Mouse (Mus musculus) midbrain, embryonic 11.5 days (tissue): Measurements from ENCODE around the gene Fam214b. TPM values are rescaled to one million over a fixed set of nuclear protein-coding genes. Genes with fewer than 3 reads are reported as not detected.
A peak's percentile ranks its signal among the peaks of the same experiment; 100 is the strongest.

ENCODE experiments used
- ATAC-seq: fragments of 200-750 bp; cut with Nextera tagmentation; 2 replicates; pipeline ENCODE4 v1.8.0; 2017; ENCODE audit warnings: moderate TSS enrichment, moderate library complexity; ENCODE audit not compliant: low FRiP score
- DNase-seq: peaks from one replicate; pipeline ENCODE4 v3.0.0; 2015; ENCODE audit warnings: low spot score; ENCODE audit errors: missing footprints
- H3K27ac ChIP-seq: fragments of 300-500 bp; sonication (generic); 2 replicates; pipeline ENCODE4 v1.5.1; 2014; ENCODE audit warnings: low read depth, low read length
- H3K27me3 ChIP-seq: fragments of 300-500 bp; sonication (generic); 2 replicates; pipeline ENCODE4 v1.6.1; 2014; ENCODE audit warnings: mild to moderate bottlenecking, low read length, moderate library complexity, mixed read lengths; ENCODE audit not compliant: control insufficient read depth, insufficient read depth
- H3K36me3 ChIP-seq: fragments of 300-500 bp; sonication (generic); 2 replicates; pipeline ENCODE4 v1.6.1; 2014; ENCODE audit warnings: mild to moderate bottlenecking, low read length, moderate library complexity, mixed read lengths; ENCODE audit not compliant: control insufficient read depth, insufficient read depth
- H3K4me1 ChIP-seq: fragments of 300-500 bp; sonication (generic); 2 replicates; pipeline ENCODE4 v1.6.1; 2014; ENCODE audit warnings: low read length; ENCODE audit not compliant: control insufficient read depth, insufficient read depth
- H3K4me2 ChIP-seq: fragments of 300-500 bp; sonication (generic); 2 replicates; pipeline ENCODE4 v1.6.1; 2014; ENCODE audit warnings: mild to moderate bottlenecking, moderate library complexity
- H3K4me3 ChIP-seq: fragments of 300-500 bp; sonication (generic); 2 replicates; pipeline ENCODE4 v1.5.1; 2014; ENCODE audit warnings: low read depth, low read length
- H3K9ac ChIP-seq: fragments of 300-500 bp; sonication (generic); 2 replicates; pipeline ENCODE4 v1.6.1; 2014; ENCODE audit warnings: low read length
- H3K9me3 ChIP-seq: fragments of 300-500 bp; sonication (generic); 2 replicates; pipeline ENCODE4 v1.6.1; 2016; ENCODE audit warnings: low read length; ENCODE audit not compliant: control insufficient read depth
- WGBS: fragments of 180-500 bp; shearing (Covaris S2); extraction: QIAGEN DNeasy Blood & Tissue Kit; methylation state at CpG from one replicate; pipeline ENCODE4 v1.1.7; 2014; 5-methylcytosine and 5-hydroxymethylcytosine counted together
- polyA plus RNA-seq: library from polyadenylated mRNA; unstranded; fragments of >200 nt; fragmentation: Nextera tagmentation; extraction: Ambion mirVana; gene quantifications from 2 replicates; pipeline ENCODE4 v1.2.1, GENCODE M21; 2014

Fam214b gene
- polyA plus RNA-seq, 1 experiment from 2014 or later, result 24.4 TPM

DNA sequence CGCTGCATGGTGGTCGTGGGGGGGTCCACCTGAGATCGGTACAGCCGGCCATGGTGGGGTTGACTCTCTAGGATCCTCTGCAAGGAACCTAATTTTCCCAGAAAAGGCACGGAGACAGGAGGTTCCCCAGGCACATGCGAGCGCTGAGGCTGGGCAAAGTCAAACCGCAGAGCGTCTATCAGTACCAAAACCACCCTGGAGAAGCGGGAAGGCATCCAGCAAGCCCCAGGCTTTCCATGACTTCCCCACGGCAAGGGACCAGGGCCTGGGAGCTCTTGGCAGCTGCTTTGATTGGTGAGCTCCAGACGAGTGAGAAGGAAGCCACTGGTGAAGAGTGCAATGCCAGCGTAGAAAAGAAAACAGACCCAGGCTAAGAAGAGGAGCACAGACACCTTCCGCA is 21.3 kb downstream of the Fam214b start:
- H3K9ac ChIP-seq, result peak overlapping the region; percentile 61
- peaks cover 9% of the 10 kb centered on the region for H3K4me1 ChIP-seq
- H3K4me3 ChIP-seq, result peak overlapping the region; percentile 51
- no peak for ATAC-seq
- H3K9me3 ChIP-seq, result no peaks in the 10 kb centered on the region
- H3K36me3 ChIP-seq, result peaks cover 17% of the 10 kb centered on the region
- WGBS, result 84% methylated on average over 14 of the region's 14 CpGs
- H3K4me2 ChIP-seq, result peak overlapping the region; percentile 67
- peak overlapping the region; percentile 57; the same call in 1 of the 2 replicates for H3K27ac ChIP-seq
- DNase-seq, result peak; percentile 14
- no peaks in the 10 kb centered on the region for H3K27me3 ChIP-seq

DNA sequence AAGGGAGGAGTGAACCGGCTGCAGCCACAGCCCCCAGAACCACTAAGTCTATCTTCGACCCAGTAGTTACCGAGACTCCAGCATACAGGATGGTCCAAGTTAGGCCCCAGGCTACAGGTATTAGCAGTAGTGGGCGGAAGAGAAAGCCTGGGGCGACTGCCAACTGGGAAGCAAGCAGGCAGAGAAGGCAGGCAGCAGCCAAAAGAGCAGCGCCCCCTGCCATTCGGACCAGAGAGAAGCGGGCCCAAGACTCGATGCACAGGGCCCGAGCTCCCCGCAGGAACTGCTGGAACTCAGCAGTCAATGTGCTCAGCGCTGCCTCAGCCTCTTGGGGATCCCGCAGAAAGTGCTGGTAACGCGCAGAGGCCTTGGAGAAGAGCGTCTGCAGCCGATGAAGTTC is 24.7 kb downstream of the Fam214b start:
- WGBS, result 65% methylated on average over 17 of the region's 17 CpGs
- H3K9me3 ChIP-seq, result no peaks in the 10 kb centered on the region
- no peaks in the 10 kb centered on the region for H3K27me3 ChIP-seq
- ATAC-seq, result no peak
- H3K4me2 ChIP-seq, result no peak overlapping the region
- H3K4me3 ChIP-seq, result no peak overlapping the region
- peaks cover 9% of the 10 kb centered on the region for H3K4me1 ChIP-seq
- DNase-seq, result peak; percentile 60
- H3K9ac ChIP-seq, result no peak overlapping the region
- peaks cover 18% of the 10 kb centered on the region for H3K36me3 ChIP-seq
- no peak overlapping the region for H3K27ac ChIP-seq

DNA sequence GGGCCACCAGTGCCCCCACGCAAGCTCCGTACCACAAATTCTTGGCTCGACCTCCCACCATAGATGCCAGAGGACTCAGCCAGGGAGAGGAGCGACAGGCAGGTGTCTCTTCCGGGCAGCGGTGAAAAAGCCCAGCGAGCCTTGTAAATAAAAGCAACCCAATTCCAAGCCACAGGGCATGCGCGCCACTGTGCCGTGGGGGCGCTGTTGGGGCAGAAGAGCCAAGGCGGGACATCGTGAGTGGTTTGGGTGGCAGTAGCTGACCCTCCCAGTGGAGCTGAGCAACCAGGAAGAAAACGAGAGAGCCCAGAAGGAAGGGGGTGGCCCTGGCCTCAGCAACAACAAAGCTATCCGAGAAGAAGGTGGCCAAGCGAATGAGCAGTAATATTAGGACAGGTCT is 25.1 kb downstream of the Fam214b start:
- WGBS, result 80% methylated on average over 16 of the region's 16 CpGs
- Histone ChIP-seq H3K27me3 (no peaks in the 10 kb centered on the region), H3K9ac (no peak overlapping the region), H3K36me3 (peaks cover 18% of the 10 kb centered on the region), H3K4me1 (peaks cover 9% of the 10 kb centered on the region), H3K4me3 (no peak overlapping the region), H3K27ac (no peak overlapping the region), H3K9me3 (no peaks in the 10 kb centered on the region), H3K4me2 (no peak overlapping the region)
- ATAC-seq (no peak), DNase-seq (peak; percentile 44)

DNA sequence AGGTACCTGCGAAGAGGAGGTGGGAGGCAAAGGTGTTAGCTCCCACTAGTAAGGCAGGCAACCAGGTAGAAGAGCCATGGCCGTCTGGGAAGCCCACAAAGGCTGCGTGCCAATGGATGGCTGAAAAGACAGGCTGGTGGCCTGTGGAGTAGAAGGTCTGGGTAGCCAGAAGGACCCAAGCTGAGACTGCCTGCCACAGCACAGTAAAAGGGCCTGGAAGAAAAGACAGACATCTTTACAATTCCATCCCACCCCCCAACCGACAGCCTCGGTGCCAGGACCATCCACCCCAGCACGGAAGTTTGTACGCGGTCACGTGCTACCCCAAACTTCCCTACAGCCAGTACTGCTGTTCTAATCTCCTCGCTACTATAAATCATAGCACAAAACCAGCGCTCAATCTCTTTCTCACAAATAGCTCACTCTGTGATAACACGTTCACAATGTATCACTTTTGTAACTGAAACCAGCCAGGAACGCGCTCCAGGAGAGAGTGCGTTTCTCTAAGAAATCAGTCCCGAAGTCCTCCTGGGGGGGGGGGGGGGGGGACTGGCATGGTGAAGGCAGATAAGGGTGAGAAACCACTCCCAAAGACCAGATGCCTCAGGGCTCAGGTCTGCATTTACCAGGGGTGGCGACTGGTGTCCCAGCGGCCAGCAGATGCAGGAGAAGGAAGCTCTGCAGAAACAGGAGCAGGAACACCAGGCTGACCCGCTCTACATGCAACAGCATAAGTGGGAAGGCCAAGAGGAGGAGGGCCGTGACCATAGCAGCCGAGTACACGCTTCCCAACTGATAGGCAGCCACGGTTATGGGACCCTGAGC is 26.2 kb downstream of the Fam214b start:
- no peak for ATAC-seq
- WGBS, result 92% methylated on average over 23 of the region's 23 CpGs
- peaks cover 18% of the 10 kb centered on the region for H3K36me3 ChIP-seq

DNA sequence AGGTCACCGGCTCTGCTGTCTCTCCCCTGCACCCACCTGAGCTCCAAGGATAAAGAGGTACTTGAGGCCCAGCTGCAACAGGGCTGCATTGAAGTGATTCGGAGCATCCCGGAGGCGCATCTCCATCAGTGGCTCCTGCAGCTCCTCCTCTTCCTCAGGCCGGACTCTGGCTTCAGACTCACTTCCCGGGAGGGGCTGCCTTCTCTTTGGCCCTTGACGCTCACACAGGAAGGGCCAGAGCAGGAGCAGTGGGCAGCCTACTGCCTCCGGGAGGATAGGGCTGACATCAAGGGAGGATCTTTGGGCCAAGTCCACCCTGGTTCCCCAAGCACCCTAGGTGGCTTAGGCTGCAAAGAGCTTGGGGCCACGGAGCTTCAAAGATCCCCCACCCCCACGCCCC is 26.8 kb downstream of the Fam214b start:
- Histone ChIP-seq H3K4me1 (0 out of 2 replicates have a peak, but pooled peaks cover under 1% of the 10 kb centered on the region), H3K9ac (no peak overlapping the region), H3K27ac (no peak overlapping the region), H3K27me3 (no peaks in the 10 kb centered on the region), H3K9me3 (no peaks in the 10 kb centered on the region), H3K36me3 (peaks cover 18% of the 10 kb centered on the region), H3K4me3 (no peak overlapping the region), H3K4me2 (no peak overlapping the region)
- ATAC-seq (no peak), DNase-seq (peak; percentile 51)
- 91% methylated on average over 10 of the region's 10 CpGs for WGBS

More for the DNA sequence above, 26.2 kb downstream of the Fam214b start:
- Histone ChIP-seq H3K9me3 (no peaks in the 10 kb centered on the region), H3K9ac (no peak overlapping the region), H3K4me2 (no peak overlapping the region), H3K4me3 (no peak overlapping the region), H3K27ac (no peak overlapping the region), H3K27me3 (no peaks in the 10 kb centered on the region), H3K4me1 (peaks cover 7% of the 10 kb centered on the region)
- DNase-seq, result peak; percentile 67

DNA sequence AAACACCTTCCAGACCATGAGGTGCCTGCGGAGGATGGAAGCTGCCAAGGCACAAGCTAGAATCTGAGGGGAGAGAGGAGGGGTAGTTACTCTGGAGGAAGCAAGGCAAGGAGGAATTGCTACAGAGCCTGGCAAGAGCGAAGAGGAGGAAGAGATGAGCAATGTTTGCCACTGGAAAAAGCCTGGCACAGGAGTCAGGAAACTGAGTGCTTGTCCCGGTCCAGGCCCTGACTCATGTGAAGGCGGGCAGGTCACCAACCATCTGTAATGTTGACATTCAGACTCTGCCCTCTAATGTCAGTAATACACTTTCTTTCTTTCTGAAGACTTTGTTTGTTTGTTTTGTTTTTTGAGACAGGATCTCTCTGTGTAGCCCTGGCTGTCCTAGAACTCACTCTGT is 27.9 kb downstream of the Fam214b start:
- 95% methylated on average over 4 of the region's 4 CpGs for WGBS
- no peak overlapping the region for H3K9ac ChIP-seq
- no peaks in the 10 kb centered on the region for H3K9me3 ChIP-seq
- no peak overlapping the region for H3K4me2 ChIP-seq
- H3K36me3 ChIP-seq, result peaks cover 15% of the 10 kb centered on the region
- H3K4me1 ChIP-seq, result no peaks in the 10 kb centered on the region
- H3K27ac ChIP-seq, result no peak overlapping the region
- ATAC-seq (no peak), DNase-seq (no peak)
- no peak overlapping the region for H3K4me3 ChIP-seq
- no peaks in the 10 kb centered on the region for H3K27me3 ChIP-seq

DNA sequence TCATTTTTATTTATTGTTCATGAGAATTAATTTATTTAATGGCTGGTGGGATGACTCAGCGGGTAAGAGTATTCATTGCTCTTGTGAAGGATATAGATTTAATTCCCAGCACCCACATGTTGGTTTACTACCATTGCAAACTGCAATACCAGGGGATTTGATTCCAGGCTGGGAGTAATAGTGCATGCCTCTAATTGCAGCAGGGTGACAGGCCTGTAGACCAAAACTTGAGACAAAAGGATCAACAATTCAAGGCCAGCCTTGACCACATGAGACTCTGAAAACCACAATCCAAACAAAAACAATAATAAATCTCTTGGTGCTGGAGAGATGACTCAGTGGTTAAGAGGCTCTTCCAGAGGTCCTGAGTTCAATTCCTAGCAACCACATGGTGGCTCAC is 33.9 kb downstream of the Fam214b start:
- no peak overlapping the region for H3K4me3 ChIP-seq
- H3K4me2 ChIP-seq, result no peak overlapping the region
- H3K36me3 ChIP-seq, result no peaks in the 10 kb centered on the region
- no peak overlapping the region for H3K27ac ChIP-seq
- DNase-seq (peak; percentile 62), ATAC-seq (no peak)
- H3K4me1 ChIP-seq, result peaks cover 3% of the 10 kb centered on the region
- H3K27me3 ChIP-seq, result no peaks in the 10 kb centered on the region
- H3K9ac ChIP-seq, result no peak overlapping the region
- WGBS, result 95% methylated on average over 1 of the region's 1 CpGs
- H3K9me3 ChIP-seq, result no peaks in the 10 kb centered on the region

DNA sequence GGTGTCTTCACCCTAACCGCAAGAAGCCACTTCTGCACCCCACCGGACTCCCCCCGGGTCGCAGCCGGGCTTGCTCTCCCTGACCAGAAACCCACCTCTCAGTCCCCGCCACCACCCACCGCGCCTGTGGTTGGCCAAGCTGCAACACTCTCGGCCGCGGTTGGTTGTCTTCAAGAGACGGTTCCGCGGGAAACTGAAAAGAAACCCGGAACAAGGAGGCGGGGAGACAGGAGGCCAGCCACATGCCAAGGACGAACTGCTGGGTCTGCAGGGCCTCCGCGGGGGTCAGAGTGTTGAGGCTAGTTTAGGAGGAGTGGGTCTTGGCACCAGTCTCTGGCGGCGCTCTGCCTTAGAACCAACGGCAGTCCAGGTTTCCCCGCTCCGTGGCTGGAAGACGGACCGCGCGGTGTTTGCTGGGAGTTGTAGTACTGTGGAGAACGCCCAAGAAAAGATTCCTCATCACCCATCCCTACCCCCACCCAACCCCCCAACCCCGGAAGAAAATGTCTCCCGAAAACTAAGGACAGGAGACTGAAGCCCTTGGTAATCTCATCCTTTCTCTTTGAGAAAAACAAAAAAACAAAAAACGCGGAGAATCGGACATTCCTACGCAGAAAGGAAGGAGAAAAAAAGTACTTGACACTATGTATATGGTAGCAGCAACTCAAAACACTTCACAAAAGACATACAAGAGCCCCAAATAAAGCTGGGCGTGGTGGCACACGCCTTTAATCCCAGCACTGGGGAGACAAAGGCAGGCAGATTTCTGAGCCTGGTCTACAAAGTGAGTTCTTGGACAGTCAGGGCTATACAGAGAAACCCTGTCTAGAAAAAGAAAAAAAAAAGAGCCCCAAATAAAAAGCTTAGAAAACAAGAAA is 35.6 kb downstream of the Fam214b start, which contains the start of gene Fancg:
Fancg (minus strand) TSS at position 346 of the 878 bp plus-strand sequence.
- H3K4me3 ChIP-seq, result peak within 1 kb of the TSS; percentile 70
- peak within 1 kb of the TSS; percentile 76 for H3K9ac ChIP-seq
- no peaks in the 10 kb centered on the region for H3K36me3 ChIP-seq
- H3K9me3 ChIP-seq, result no peaks in the 10 kb centered on the region
- H3K4me1 ChIP-seq, result peaks cover 3% of the 10 kb centered on the region
- DNase-seq (peak; percentile 98), ATAC-seq (peak; percentile 94)
- H3K27me3 ChIP-seq, result no peaks in the 10 kb centered on the region
- peak within 1 kb of the TSS; percentile 90 for H3K4me2 ChIP-seq
- WGBS, result under 1% methylated on average over 37 of the region's 37 CpGs
- peak within 1 kb of the TSS; percentile 25; the same call in 1 of the 2 replicates for H3K27ac ChIP-seq

DNA sequence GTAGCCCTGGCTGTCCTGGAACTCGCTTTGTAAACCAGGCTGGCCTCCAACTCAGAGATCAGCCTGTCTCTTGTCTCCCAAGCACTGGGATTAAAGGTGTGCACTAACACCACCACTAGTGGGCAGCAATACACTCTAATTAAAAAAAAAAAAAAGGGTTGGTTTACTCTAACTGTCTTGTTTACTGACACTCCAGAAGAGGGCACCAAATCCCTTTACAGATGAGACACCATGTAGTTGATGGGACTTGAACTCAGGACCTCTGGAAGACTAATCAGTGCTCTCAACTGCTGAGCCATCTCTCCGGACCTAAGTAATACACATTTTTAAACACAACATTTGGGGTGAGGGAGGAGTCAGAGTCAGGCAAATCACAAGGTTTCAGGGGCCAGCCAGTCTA is 40.3 kb downstream of the Fam214b start:
- H3K4me3 ChIP-seq, result no peak overlapping the region

More for the DNA sequence above, 40.3 kb downstream of the Fam214b start:
- no peaks in the 10 kb centered on the region for H3K36me3 ChIP-seq
- H3K27ac ChIP-seq, result no peak overlapping the region
- DNase-seq (peak; percentile 83), ATAC-seq (no peak)
- no peaks in the 10 kb centered on the region for H3K27me3 ChIP-seq
- 51% methylated on average over 2 of the region's 2 CpGs for WGBS
- no peaks in the 10 kb centered on the region for H3K9me3 ChIP-seq
- H3K4me1 ChIP-seq, result peaks cover 3% of the 10 kb centered on the region
- H3K4me2 ChIP-seq, result no peak overlapping the region
- no peak overlapping the region for H3K9ac ChIP-seq
